Mouse (Mus musculus) midbrain, embryonic 15.5 days (tissue): ENCODE results near the gene Pdcd7. TPM values are rescaled to one million over a fixed set of nuclear protein-coding genes. Genes with fewer than 3 reads are reported as not detected.
A peak's percentile ranks its signal among the peaks of the same experiment; 100 is the strongest.

ENCODE experiments used
- ATAC-seq: fragments of 200-750 bp; cut with Nextera tagmentation; replicated peaks from 2 replicates; pipeline ENCODE4 v1.8.0; 2017; ENCODE audit warnings: moderate TSS enrichment
- H3K27ac ChIP-seq: fragments of 300-500 bp; sonication (generic); 2 replicates; pipeline ENCODE4 v1.5.1; 2015; ENCODE audit warnings: mild to moderate bottlenecking, inconsistent platforms
- H3K27me3 ChIP-seq: fragments of 300-500 bp; sonication (generic); replicated peaks from 2 replicates; pipeline ENCODE4 v1.6.1; 2015; ENCODE audit warnings: inconsistent platforms
- H3K36me3 ChIP-seq: fragments of 300-500 bp; sonication (generic); replicated peaks from 2 replicates; pipeline ENCODE4 v1.6.1; 2015; ENCODE audit warnings: inconsistent platforms
- H3K4me1 ChIP-seq: fragments of 300-500 bp; sonication (generic); 2 replicates; pipeline ENCODE4 v1.6.1; 2015; ENCODE audit warnings: inconsistent platforms
- H3K4me2 ChIP-seq: fragments of 300-500 bp; sonication (generic); 2 replicates; pipeline ENCODE4 v1.6.1; 2015; ENCODE audit warnings: inconsistent platforms, mild to moderate bottlenecking, moderate library complexity
- H3K4me3 ChIP-seq: fragments of 300-500 bp; sonication (generic); 2 replicates; pipeline ENCODE4 v1.5.1; 2015; ENCODE audit warnings: mild to moderate bottlenecking, inconsistent platforms
- H3K9ac ChIP-seq: fragments of 300-500 bp; sonication (generic); 2 replicates; pipeline ENCODE4 v1.6.1; 2015; ENCODE audit warnings: mild to moderate bottlenecking, inconsistent platforms
- H3K9me3 ChIP-seq: fragments of 300-500 bp; sonication (generic); 2 replicates; pipeline ENCODE4 v1.6.1; 2016; ENCODE audit warnings: inconsistent platforms
- WGBS: fragments of 180-500 bp; shearing (Covaris S2); methylation state at CpG from one replicate; pipeline ENCODE4 v1.1.7; 2015; ENCODE audit warnings: mixed read lengths; 5-methylcytosine and 5-hydroxymethylcytosine counted together
- polyA plus RNA-seq: library from polyadenylated mRNA; unstranded; fragments of >200 nt; fragmentation: Nextera tagmentation; extraction: Ambion mirVana; gene quantifications from 2 replicates; pipeline ENCODE4 v1.2.1, GENCODE M21; 2015

Gene Pdcd7
- polyA plus RNA-seq, 1 experiment from 2014 or later = 8.1 TPM

GRCm38 (mm10) chr9:65386373-65387140, 40.7 kb downstream of the Pdcd7 start:
- Histone ChIP-seq H3K4me2 (no peak overlapping the region), H3K4me3 (no peak overlapping the region), H3K27ac (no peak overlapping the region), H3K4me1 (peaks cover 8% of the 10 kb centered on the region; the same call in 1 of the 2 replicates), H3K9ac (no peak overlapping the region), H3K36me3 (no peaks in the 10 kb centered on the region), H3K9me3 (0 out of 2 replicates have a peak, but pooled peaks cover 3% of the 10 kb centered on the region), H3K27me3 (peaks cover 26% of the 10 kb centered on the region)
- 42% methylated on average over 8 of the region's 8 CpGs for WGBS
- ATAC-seq = no peak

- H3K9ac ChIP-seq = no peak overlapping the region
- no peak overlapping the region for H3K27ac ChIP-seq
- 0 out of 2 replicates have a peak, but pooled peaks cover 3% of the 10 kb centered on the region for H3K9me3 ChIP-seq
- H3K36me3 ChIP-seq = no peaks in the 10 kb centered on the region
- peak overlapping the region; percentile 39 for H3K4me3 ChIP-seq
- WGBS = 19% methylated on average over 95 of the region's 96 CpGs
- H3K4me1 ChIP-seq = peaks cover 8% of the 10 kb centered on the region; the same call in 1 of the 2 replicates
- ATAC-seq = peak; percentile 62; the same call in 1 of the 2 replicates
- H3K4me2 ChIP-seq = peak overlapping the region; percentile 53
- peaks cover 37% of the 10 kb centered on the region for H3K27me3 ChIP-seq
Measured at GRCm38 (mm10) chr9:65390752-65391612, 45.1 kb downstream of the Pdcd7 start.

- ATAC-seq = no peak
- Histone ChIP-seq H3K36me3 (no peaks in the 10 kb centered on the region), H3K4me2 (peak within 1 kb of the TSS; percentile 53), H3K4me3 (peak within 1 kb of the TSS; percentile 39), H3K9me3 (0 out of 2 replicates have a peak, but pooled peaks cover 3% of the 10 kb centered on the region), H3K9ac (no peak within 1 kb of the TSS), H3K27me3 (peaks cover 37% of the 10 kb centered on the region), H3K4me1 (peaks cover 8% of the 10 kb centered on the region; the same call in 1 of the 2 replicates), H3K27ac (no peak within 1 kb of the TSS)
- 48% methylated on average over 8 of the region's 8 CpGs for WGBS
Measured at GRCm38 (mm10) chr9:65391613-65391964, 45.7 kb downstream of the Pdcd7 start, which contains the start of gene Kbtbd13. Gene Kbtbd13, minus strand, starts transcription at chr9:65391652.

- no peak overlapping the region for H3K27ac ChIP-seq
- no peaks in the 10 kb centered on the region for H3K36me3 ChIP-seq
- H3K9me3 ChIP-seq = 0 out of 2 replicates have a peak, but pooled peaks cover 3% of the 10 kb centered on the region
- no peak overlapping the region for H3K4me2 ChIP-seq
- H3K4me3 ChIP-seq = no peak overlapping the region
- ATAC-seq = no peak
- H3K9ac ChIP-seq = no peak overlapping the region
- peaks cover 37% of the 10 kb centered on the region for H3K27me3 ChIP-seq
- peaks cover 8% of the 10 kb centered on the region; the same call in 1 of the 2 replicates for H3K4me1 ChIP-seq
- WGBS = 29% methylated on average over 6 of the region's 6 CpGs
Measured at GRCm38 (mm10) chr9:65392638-65393364, 46.9 kb downstream of the Pdcd7 start.

- Histone ChIP-seq H3K4me1 (peaks cover 15% of the 10 kb centered on the region), H3K4me3 (no peak overlapping the region), H3K27me3 (peaks cover 37% of the 10 kb centered on the region), H3K36me3 (no peaks in the 10 kb centered on the region), H3K27ac (no peak overlapping the region), H3K4me2 (no peak overlapping the region), H3K9me3 (0 out of 2 replicates have a peak, but pooled peaks cover 3% of the 10 kb centered on the region), H3K9ac (no peak overlapping the region)
- no peak for ATAC-seq
- WGBS = 54% methylated on average over 2 of the region's 2 CpGs
Measured at GRCm38 (mm10) chr9:65393606-65394005, 47.7 kb downstream of the Pdcd7 start.

- H3K4me1 ChIP-seq = peaks cover 17% of the 10 kb centered on the region
- ATAC-seq = no peak
- H3K27me3 ChIP-seq = peaks cover 31% of the 10 kb centered on the region
- no peak overlapping the region for H3K9ac ChIP-seq
- H3K36me3 ChIP-seq = no peaks in the 10 kb centered on the region
- H3K27ac ChIP-seq = no peak overlapping the region
- no peak overlapping the region for H3K4me2 ChIP-seq
- H3K4me3 ChIP-seq = no peak overlapping the region
- 0 out of 2 replicates have a peak, but pooled peaks cover 3% of the 10 kb centered on the region for H3K9me3 ChIP-seq
- 68% methylated on average over 2 of the region's 2 CpGs for WGBS
Measured at GRCm38 (mm10) chr9:65394360-65394759, 48.5 kb downstream of the Pdcd7 start.

GRCm38 (mm10) chr9:65398279-65398678, 52.4 kb downstream of the Pdcd7 start, which contains the start of gene Rasl12:
Gene Rasl12, plus strand, starts transcription at chr9:65398506.
- Histone ChIP-seq H3K4me2 (peak within 1 kb of the TSS; percentile 64), H3K4me1 (peaks cover 9% of the 10 kb centered on the region), H3K27ac (no peak within 1 kb of the TSS), H3K36me3 (no peaks in the 10 kb centered on the region), H3K9ac (peak within 1 kb of the TSS; percentile 52), H3K27me3 (no peaks in the 10 kb centered on the region), H3K4me3 (peak within 1 kb of the TSS; percentile 46), H3K9me3 (no peaks in the 10 kb centered on the region)
- ATAC-seq = peak; percentile 62
- under 1% methylated on average over 23 of the region's 24 CpGs for WGBS

- H3K9ac ChIP-seq = no peak overlapping the region
- no peak overlapping the region for H3K27ac ChIP-seq
- no peaks in the 10 kb centered on the region for H3K27me3 ChIP-seq
- H3K9me3 ChIP-seq = no peaks in the 10 kb centered on the region
- H3K4me1 ChIP-seq = peaks cover 9% of the 10 kb centered on the region
- no peak overlapping the region for H3K4me2 ChIP-seq
- H3K36me3 ChIP-seq = no peaks in the 10 kb centered on the region
- ATAC-seq = no peak
- WGBS = 83% methylated on average over 6 of the region's 6 CpGs
- no peak overlapping the region for H3K4me3 ChIP-seq
Measured at GRCm38 (mm10) chr9:65399934-65400333, 54.0 kb downstream of the Pdcd7 start.

GRCm38 (mm10) chr9:65404331-65405183, 58.7 kb downstream of the Pdcd7 start:
- Histone ChIP-seq H3K9ac (no peak overlapping the region), H3K4me3 (no peak overlapping the region), H3K4me1 (no peaks in the 10 kb centered on the region), H3K36me3 (no peaks in the 10 kb centered on the region), H3K27me3 (no peaks in the 10 kb centered on the region), H3K27ac (no peak overlapping the region), H3K4me2 (no peak overlapping the region), H3K9me3 (no peaks in the 10 kb centered on the region)
- 74% methylated on average over 15 of the region's 15 CpGs for WGBS
- ATAC-seq = no peak

- Histone ChIP-seq H3K36me3 (no peaks in the 10 kb centered on the region), H3K27me3 (no peaks in the 10 kb centered on the region), H3K4me2 (no peak overlapping the region), H3K4me3 (no peak overlapping the region), H3K4me1 (no peaks in the 10 kb centered on the region), H3K27ac (no peak overlapping the region), H3K9me3 (no peaks in the 10 kb centered on the region), H3K9ac (no peak overlapping the region)
- no peak for ATAC-seq
- 82% methylated on average over 2 of the region's 2 CpGs for WGBS
Measured at GRCm38 (mm10) chr9:65405184-65405449, 59.2 kb downstream of the Pdcd7 start.

GRCm38 (mm10) chr9:65407327-65407726, 61.4 kb downstream of the Pdcd7 start:
- no peak for ATAC-seq
- Histone ChIP-seq H3K4me3 (no peak overlapping the region), H3K4me1 (no peaks in the 10 kb centered on the region), H3K9me3 (no peaks in the 10 kb centered on the region), H3K27me3 (no peaks in the 10 kb centered on the region), H3K27ac (no peak overlapping the region), H3K4me2 (no peak overlapping the region), H3K9ac (no peak overlapping the region), H3K36me3 (no peaks in the 10 kb centered on the region)
- WGBS = 82% methylated on average over 5 of the region's 5 CpGs
